Mouse (Mus musculus) central nervous system, embryonic 14 days (tissue): Measurements from ENCODE around the gene Vps4a. TPM values are rescaled to one million over a fixed set of nuclear protein-coding genes. Genes with fewer than 3 reads are reported as not detected.

ENCODE experiments used
- polyA plus RNA-seq: library from polyadenylated mRNA; depleted of rRNA; stranded (reverse); fragments of >200 nt; gene quantifications from 2 replicates; pipeline ENCODE4 v1.2.3, GENCODE M21; 2012; rRNA removed

The Vps4a gene
- 88.0 and 91.0 TPM in 2 replicates for polyA plus RNA-seq

DNA sequence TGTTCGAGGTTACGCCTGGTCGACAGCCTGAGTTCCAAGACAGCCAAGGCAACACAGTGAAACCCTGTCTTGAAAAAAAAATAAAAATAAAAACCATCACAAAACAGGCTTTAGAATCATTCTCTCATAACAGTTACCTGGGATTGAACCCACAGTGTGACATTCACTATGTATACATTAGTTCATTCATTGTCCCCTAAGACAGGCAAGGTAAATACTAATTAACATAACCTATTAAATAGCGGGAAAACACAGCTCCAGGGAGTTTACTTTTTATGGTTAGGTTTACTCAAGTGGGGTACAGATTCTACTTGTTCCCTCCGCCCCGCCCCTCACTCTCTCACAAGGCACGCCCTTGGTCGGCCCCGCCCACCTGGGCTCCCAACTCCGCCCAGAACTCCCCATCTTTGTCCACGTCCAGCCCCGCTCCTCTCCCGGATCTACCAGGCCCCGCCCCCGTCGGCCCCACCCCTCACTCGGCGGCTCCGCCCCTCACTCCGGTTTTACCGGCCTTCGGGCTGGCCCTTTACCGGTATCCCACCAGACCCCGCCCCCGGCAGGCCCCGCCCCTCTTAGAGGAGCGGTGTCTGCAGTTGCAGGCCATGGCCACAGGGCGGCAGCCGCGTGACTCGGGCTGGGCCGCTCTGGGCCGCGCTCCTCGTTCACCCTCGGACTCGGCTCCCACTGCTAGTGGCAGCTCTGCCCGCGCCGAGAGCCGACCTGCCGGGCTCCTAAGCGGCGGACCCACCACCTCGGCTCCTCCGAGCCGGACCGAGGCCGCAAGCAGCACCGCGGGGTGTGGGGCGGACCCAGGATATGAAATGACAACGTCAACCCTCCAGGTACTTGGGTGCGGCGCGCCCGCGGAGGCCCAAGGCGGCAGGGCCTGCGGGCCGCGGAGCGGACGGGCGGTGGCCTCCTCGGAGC is at the start of gene Vps4a:
TSS of gene Vps4a (plus strand) at position 573 of the 927 bp plus-strand sequence.

DNA sequence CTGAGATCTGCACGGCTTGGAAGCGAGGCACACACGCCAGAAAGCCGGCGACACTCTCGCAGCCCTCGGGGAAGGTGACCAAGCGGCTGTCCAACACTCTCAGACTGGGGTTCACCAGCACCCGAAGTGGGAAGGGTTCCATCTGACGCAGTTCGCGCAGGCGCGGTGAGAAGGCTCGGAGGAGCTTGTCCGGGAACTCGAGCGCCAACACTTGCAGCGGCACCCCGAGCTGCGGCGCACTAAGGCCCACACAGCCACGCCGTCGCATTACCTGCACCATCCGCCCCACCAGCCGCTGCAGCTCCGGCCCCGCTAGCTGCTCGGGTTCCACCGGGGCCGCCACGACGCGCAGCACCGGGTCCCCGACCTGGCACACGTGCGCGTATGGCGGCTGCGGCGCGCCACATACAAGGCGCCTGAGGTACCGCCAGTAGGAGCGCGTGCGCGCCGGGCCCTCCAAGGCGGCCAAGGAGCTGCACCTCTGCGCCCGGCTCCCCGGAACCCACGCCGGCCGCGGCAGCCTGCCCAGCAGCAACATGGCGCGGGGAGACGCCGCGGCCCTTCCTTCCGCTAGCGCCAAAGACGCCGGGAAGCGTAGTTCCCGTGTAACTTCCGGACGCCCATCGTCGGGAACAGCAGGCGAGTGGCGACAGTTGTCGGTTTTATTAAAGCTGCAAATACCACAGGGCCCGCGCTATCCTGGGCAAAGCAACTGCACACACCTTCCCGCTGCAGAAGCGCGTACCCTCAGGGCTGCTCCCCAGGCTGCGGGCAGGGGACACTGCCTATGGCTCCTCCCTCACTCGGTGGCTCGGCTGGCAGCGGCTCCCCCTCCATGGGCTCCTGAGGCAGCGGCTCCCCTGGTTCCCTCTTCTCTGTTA is 17.3 kb downstream of the Vps4a start, which contains the start of gene Pdf:
TSS of gene Pdf (minus strand) at position 554 of the 881 bp plus-strand sequence.

DNA sequence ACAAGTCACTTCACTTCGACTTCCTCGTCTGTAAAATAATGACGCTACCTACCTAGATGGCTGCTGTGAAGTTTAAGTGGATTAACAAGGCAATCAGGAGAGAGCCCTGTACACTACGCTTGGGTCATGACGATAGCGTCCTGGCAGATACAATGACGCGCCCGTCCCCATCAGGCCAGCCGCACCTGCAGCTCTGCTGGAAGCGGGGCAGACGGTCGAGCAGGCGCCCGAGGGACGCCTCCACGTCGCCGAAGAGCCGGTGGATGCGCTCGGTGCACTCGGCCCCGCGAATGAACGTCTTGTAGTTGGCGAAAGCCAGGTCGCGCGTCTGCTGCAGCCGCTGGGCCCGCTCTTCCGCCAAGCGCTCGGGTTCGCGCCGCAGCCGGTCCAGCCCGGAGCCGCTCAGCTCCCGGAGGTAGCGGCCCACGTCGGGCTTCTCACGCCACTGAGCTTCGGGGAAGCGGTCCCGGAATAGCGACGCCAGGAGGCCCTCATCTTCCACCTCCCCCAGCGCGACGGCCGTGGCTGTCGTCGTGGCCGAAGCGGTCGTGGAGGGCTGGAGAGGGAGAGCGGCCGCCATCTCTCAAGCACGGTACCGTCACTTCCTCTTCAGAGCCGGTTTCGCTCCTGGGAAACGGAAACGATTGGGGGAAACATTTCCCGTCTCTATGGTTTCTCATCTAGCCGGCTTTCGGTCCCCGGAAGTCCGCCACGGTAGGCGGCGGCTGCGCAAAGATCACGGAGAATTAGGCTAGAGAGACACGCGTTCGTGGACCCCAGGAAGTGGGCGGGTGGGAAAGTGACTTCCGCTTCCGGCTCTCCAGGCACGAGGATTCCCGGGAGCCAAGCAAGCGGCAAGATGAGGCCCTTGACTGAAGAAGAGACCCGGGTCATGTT is 25.3 kb downstream of the Vps4a start, which contains the start of the genes Cog8 and Nip7:
TSS of gene Cog8 (minus strand) at position 614 of the 897 bp plus-strand sequence.
TSS of gene Nip7 (plus strand) at position 802 of the 897 bp plus-strand sequence.

DNA sequence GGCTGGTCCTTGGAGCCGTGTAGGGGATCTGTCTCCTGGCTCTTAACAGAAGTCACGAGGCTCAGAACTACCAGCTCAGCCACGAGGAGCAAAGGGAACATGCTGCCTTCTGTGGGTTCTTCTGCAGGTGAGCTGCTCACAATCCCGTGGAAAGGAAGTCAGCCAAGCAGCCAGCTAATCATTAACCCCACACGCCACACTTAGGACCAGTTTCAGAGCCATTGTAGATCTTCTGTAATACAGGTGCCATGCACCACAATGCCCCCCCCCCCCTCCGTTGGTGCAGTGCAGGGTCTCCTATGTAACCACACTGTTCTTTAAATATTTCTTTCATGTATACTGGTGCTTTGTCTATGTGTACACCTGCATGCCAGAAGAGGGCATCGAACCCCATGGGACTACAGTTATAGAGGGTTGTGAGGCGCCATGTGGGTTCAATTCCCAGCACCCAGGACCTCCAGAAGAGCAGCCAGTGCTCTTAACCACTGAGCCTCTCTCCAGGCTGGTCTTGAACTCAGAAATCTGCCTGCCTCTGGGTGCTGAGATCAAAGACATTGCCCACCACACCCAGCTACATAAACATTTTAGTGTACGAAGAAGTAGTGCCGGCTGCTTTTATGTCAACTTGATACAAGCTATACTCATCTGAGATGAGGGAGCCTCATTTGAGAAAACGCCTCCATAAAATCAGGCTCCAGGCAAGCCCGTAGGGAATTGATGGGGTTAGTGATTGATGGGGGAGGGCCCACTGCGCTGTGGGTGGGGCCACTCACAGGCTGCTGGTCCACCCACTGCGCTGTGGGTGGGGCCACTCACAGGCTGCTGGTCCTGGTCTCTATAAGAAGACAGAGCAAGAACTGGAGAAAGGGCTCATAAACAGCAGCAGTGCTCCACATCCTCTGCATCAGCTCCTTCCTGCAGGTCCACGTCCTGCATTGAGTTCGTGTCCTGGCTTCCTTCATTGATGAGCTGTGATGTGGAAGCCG is 34.8 kb downstream of the Vps4a start, which contains the start of gene Tmed6:
TSS of gene Tmed6 (minus strand) at position 134 of the 986 bp plus-strand sequence.

Other genes with a start within 250 kb of the Vps4a start
- 5.6 and 6.7 TPM in 2 replicates for gene Has3, start 161.0 kb upstream of the Vps4a start, polyA plus RNA-seq
- 36.3 and 38.3 TPM in 2 replicates for gene Utp4, start 137.6 kb upstream of the Vps4a start, polyA plus RNA-seq
- gene Sntb2, start 95.5 kb upstream of the Vps4a start, polyA plus RNA-seq: 4.6 and 6.1 TPM in 2 replicates
- 19.6 and 24.9 TPM in 2 replicates for gene Pdf, start 17.4 kb downstream of the Vps4a start, polyA plus RNA-seq
- gene Cog8, start 25.5 kb downstream of the Vps4a start, polyA plus RNA-seq: 47.0 and 49.7 TPM in 2 replicates
- gene Nip7, start 25.7 kb downstream of the Vps4a start, polyA plus RNA-seq: 116 and 148 TPM in 2 replicates
- gene Tmed6, start 34.4 kb downstream of the Vps4a start, polyA plus RNA-seq: not detected in 2 replicates
- gene Terf2, start 65.3 kb downstream of the Vps4a start, polyA plus RNA-seq: 49.5 and 52.6 TPM in 2 replicates
- gene Cyb5b, start 119.4 kb downstream of the Vps4a start, polyA plus RNA-seq: 79.0 and 89.8 TPM in 2 replicates